Mouse (Mus musculus) small intestine, adult 2 months (tissue): Measurements from ENCODE around the gene Lrrfip1.

ENCODE experiments used
- CTCF ChIP-seq: fragments of 200-500 bp; IDR thresholded peaks from 2 replicates; pipeline ENCODE4 v1.5.1; 2012; ENCODE audit warnings: low read depth, mild to moderate bottlenecking, control low read depth, inconsistent platforms, low read length, moderate library complexity, mixed read lengths; ENCODE audit not compliant: insufficient replicate concordance, insufficient read length; ENCODE audit errors: extremely low read depth
- POLR2A ChIP-seq: fragments of 200-500 bp; IDR thresholded peaks from 2 replicates; pipeline ENCODE4 v1.6.1; 2012; ENCODE audit warnings: low read depth, mild to moderate bottlenecking, control low read depth, inconsistent platforms, low read length, moderate library complexity

GRCm38 (mm10) chr1:91092451-91092850 lies 93.9 kb downstream of the Lrrfip1 start:
- no peak for TF ChIP-seq CTCF
- no peak for TF ChIP-seq POLR2A
